ENCODE assay signal across 8 mouse cellular contexts in genomic region chr17:49615241-49615651, GRCm38 (mm10). TPM values are rescaled to one million over a fixed set of nuclear protein-coding genes. Genes with fewer than 3 reads are reported as not detected.
DNase-seq lines count a peak whose midpoint lies in the region; ATAC-seq lines count a peak whose summit lies in the region.

No protein-coding gene starts in this region.

- no peaks in the 10 kb centered on the region for H3K9me3 ChIP-seq in kidney, embryonic 15.5 days (replicated peaks)
- H3K9me3 ChIP-seq in embryonic facial prominence, embryonic 12.5 days, result no peaks in the 10 kb centered on the region
- no peaks in the 10 kb centered on the region for H3K9me3 ChIP-seq in hindbrain, embryonic 16.5 days (ENCODE audit: control insufficient read depth, low read length)
- H3K9me3 ChIP-seq in midbrain, embryonic 14.5 days (ENCODE audit: control insufficient read depth, low read length), result no peaks in the 10 kb centered on the region

- H3K9ac ChIP-seq in kidney, embryonic 15.5 days, result peak overlapping the region; percentile 49; the same call in 1 of the 2 replicates
- H3K9ac ChIP-seq in embryonic facial prominence, embryonic 12.5 days, result peak overlapping the region; percentile 61
- H3K9ac ChIP-seq in hindbrain, embryonic 16.5 days (ENCODE audit: low read depth, low read length), result peak overlapping the region; percentile 61
- peak overlapping the region; percentile 54; the same call in 1 of the 2 replicates for H3K9ac ChIP-seq in midbrain, embryonic 14.5 days (replicated peaks; ENCODE audit: low read length)

- peak overlapping the region; percentile 96 for H3K4me2 ChIP-seq in kidney, embryonic 15.5 days
- peak overlapping the region; percentile 96 for H3K4me2 ChIP-seq in embryonic facial prominence, embryonic 12.5 days (replicated peaks)
- peak overlapping the region; percentile 83 for H3K4me2 ChIP-seq in hindbrain, embryonic 16.5 days (ENCODE audit: low read length)
- peak overlapping the region; percentile 93 for H3K4me2 ChIP-seq in midbrain, embryonic 14.5 days (ENCODE audit: low read length)

- no peaks in the 10 kb centered on the region for H3K36me3 ChIP-seq in kidney, embryonic 15.5 days
- no peaks in the 10 kb centered on the region for H3K36me3 ChIP-seq in embryonic facial prominence, embryonic 12.5 days
- no peaks in the 10 kb centered on the region for H3K36me3 ChIP-seq in hindbrain, embryonic 16.5 days (ENCODE audit: control insufficient read depth, insufficient read depth, low read length)
- H3K36me3 ChIP-seq in midbrain, embryonic 14.5 days (ENCODE audit: control insufficient read depth, insufficient read depth, low read length), result no peaks in the 10 kb centered on the region

- no peaks in the 10 kb centered on the region for H3K27me3 ChIP-seq in kidney, embryonic 15.5 days
- no peaks in the 10 kb centered on the region for H3K27me3 ChIP-seq in embryonic facial prominence, embryonic 12.5 days
- no peaks in the 10 kb centered on the region for H3K27me3 ChIP-seq in hindbrain, embryonic 16.5 days (replicated peaks; ENCODE audit: control insufficient read depth, insufficient read depth, low read length)
- no peaks in the 10 kb centered on the region for H3K27me3 ChIP-seq in midbrain, embryonic 14.5 days (ENCODE audit: control insufficient read depth, insufficient read depth, low read length)

- no peak overlapping the region for H3K27ac ChIP-seq in kidney, embryonic 15.5 days
- H3K27ac ChIP-seq in embryonic facial prominence, embryonic 12.5 days, result no peak overlapping the region
- H3K27ac ChIP-seq in hindbrain, embryonic 16.5 days (ENCODE audit: low read depth, low read length), result no peak overlapping the region
- no peak overlapping the region for H3K27ac ChIP-seq in midbrain, embryonic 14.5 days (replicated peaks; ENCODE audit: low read depth, low read length)

- peaks cover 10% of the 10 kb centered on the region for H3K4me1 ChIP-seq in kidney, embryonic 15.5 days
- H3K4me1 ChIP-seq in embryonic facial prominence, embryonic 12.5 days, result peaks cover 5% of the 10 kb centered on the region; the same call in 1 of the 2 replicates
- H3K4me1 ChIP-seq in hindbrain, embryonic 16.5 days (ENCODE audit: control insufficient read depth, insufficient read depth, low read depth, low read length), result peaks cover 3% of the 10 kb centered on the region; the same call in 1 of the 2 replicates
- peaks cover 3% of the 10 kb centered on the region; the same call in 1 of the 2 replicates for H3K4me1 ChIP-seq in midbrain, embryonic 14.5 days (ENCODE audit: control insufficient read depth, insufficient read depth, low read length)

- 2% methylated on average over 26 of the region's 26 CpGs for WGBS in kidney, embryonic 15.5 days
- 1% methylated on average over 25 of the region's 26 CpGs for WGBS in embryonic facial prominence, embryonic 12.5 days
- under 1% methylated on average over 26 of the region's 26 CpGs for WGBS in hindbrain, embryonic 16.5 days
- WGBS in midbrain, embryonic 14.5 days, result under 1% methylated on average over 26 of the region's 26 CpGs

- peak; percentile 84 for ATAC-seq in kidney, embryonic 15.5 days (replicated peaks; ENCODE audit: low FRiP score)
- peak; percentile 82 for ATAC-seq in embryonic facial prominence, embryonic 12.5 days (ENCODE audit: insufficient number of reproducible peaks, insufficient read depth, low FRiP score, low TSS enrichment)
- peak; percentile 89 for ATAC-seq in hindbrain, embryonic 16.5 days
- ATAC-seq in midbrain, embryonic 14.5 days (ENCODE audit: low FRiP score, low TSS enrichment), result peak; percentile 74

- H3K4me3 ChIP-seq in kidney, embryonic 15.5 days (replicated peaks), result peak overlapping the region; percentile 71
- H3K4me3 ChIP-seq in embryonic facial prominence, embryonic 12.5 days, result peak overlapping the region; percentile 68
- peak overlapping the region; percentile 57 for H3K4me3 ChIP-seq in hindbrain, embryonic 16.5 days (ENCODE audit: low read length)
- peak overlapping the region; percentile 61 for H3K4me3 ChIP-seq in midbrain, embryonic 14.5 days (replicated peaks; ENCODE audit: low read depth, low read length)

- no peak for DNase-seq in kidney, postnatal 10 days
- DNase-seq in midbrain, embryonic 14.5 days, result peak; percentile 23
- DNase-seq in natural killer cell, adult 2 months (ENCODE audit: low spot score in 2 of 2), result no peak
- no peak for DNase-seq in cerebellum, adult 11-12 months
- DNase-seq in frontal cortex, postnatal 36 days (ENCODE audit: low spot score in 2 of 2), result no peak

RNA-seq across cellular contexts. Expression of gene Kif6, which starts 0.3 kb away (rescaled TPM):
- polyA plus RNA-seq in kidney, embryonic 15.5 days (2015; fragmentation: Nextera tagmentation; extraction: Ambion mirVana), result 2.1 TPM in 2 replicates
- polyA plus RNA-seq in embryonic facial prominence, embryonic 12.5 days (2016; fragmentation: Nextera tagmentation; extraction: Ambion mirVana), result 2.9 and 3.8 TPM in 2 replicates
- 2.0 and 2.9 TPM in 2 replicates for polyA plus RNA-seq in hindbrain, embryonic 16.5 days (2015; fragmentation: Nextera tagmentation; extraction: Ambion mirVana)
- polyA plus RNA-seq in midbrain, embryonic 14.5 days (2014; fragmentation: Nextera tagmentation; extraction: Ambion mirVana), result 2.3 and 2.4 TPM in 2 replicates

RNA-seq across cellular contexts. Expression of gene Daam2, which starts 51.1 kb away (rescaled TPM):
- polyA plus RNA-seq in kidney, embryonic 15.5 days (2015; fragmentation: Nextera tagmentation; extraction: Ambion mirVana), result 6.6 and 7.1 TPM in 2 replicates
- 12.4 and 12.6 TPM in 2 replicates for polyA plus RNA-seq in embryonic facial prominence, embryonic 12.5 days (2016; fragmentation: Nextera tagmentation; extraction: Ambion mirVana)
- polyA plus RNA-seq in hindbrain, embryonic 16.5 days (2015; fragmentation: Nextera tagmentation; extraction: Ambion mirVana), result 2.1 and 2.4 TPM in 2 replicates
- polyA plus RNA-seq in midbrain, embryonic 14.5 days (2014; fragmentation: Nextera tagmentation; extraction: Ambion mirVana), result 1.8 and 2.1 TPM in 2 replicates
